Mouse (Mus musculus): Measurements from ENCODE around the gene Alx3.

Gene Alx3

GRCm38 (mm10) chr3:107576807-107577206, 18.0 kb upstream of the Alx3 start:
- no peaks in the 10 kb centered on the region for H3K36me3 ChIP-seq (ENCODE audit: control insufficient read depth, insufficient read depth, low read length, poor library complexity, severe bottlenecking)
- H3K27me3 ChIP-seq (ENCODE audit: control insufficient read depth, insufficient read depth, low read length, poor library complexity, severe bottlenecking) = no peaks in the 10 kb centered on the region
- no peak for DNase-seq (ENCODE audit: low read depth, low spot score)

GRCm38 (mm10) chr3:107577810-107578390, 16.9 kb upstream of the Alx3 start:
- Histone ChIP-seq H3K27me3 (ENCODE audit: control insufficient read depth, insufficient read depth, low read length, poor library complexity, severe bottlenecking) (no peaks in the 10 kb centered on the region), H3K36me3 (ENCODE audit: control insufficient read depth, insufficient read depth, low read length, poor library complexity, severe bottlenecking) (no peaks in the 10 kb centered on the region)
- DNase-seq (ENCODE audit: low read depth, low spot score) = no peak

GRCm38 (mm10) chr3:107579466-107579865, 15.4 kb upstream of the Alx3 start:
- Histone ChIP-seq H3K27me3 (ENCODE audit: control insufficient read depth, insufficient read depth, low read length, poor library complexity, severe bottlenecking) (no peaks in the 10 kb centered on the region), H3K36me3 (ENCODE audit: control insufficient read depth, insufficient read depth, low read length, poor library complexity, severe bottlenecking) (no peaks in the 10 kb centered on the region)
- peak; percentile 61 for DNase-seq (ENCODE audit: low read depth, low spot score)

- no peak for DNase-seq (ENCODE audit: low read depth, low spot score)
- no peaks in the 10 kb centered on the region for H3K27me3 ChIP-seq (ENCODE audit: control insufficient read depth, insufficient read depth, low read length, poor library complexity, severe bottlenecking)
Measured at GRCm38 (mm10) chr3:107581103-107582010, 13.5 kb upstream of the Alx3 start.

GRCm38 (mm10) chr3:107582130-107582874, 12.5 kb upstream of the Alx3 start:
- no peaks in the 10 kb centered on the region for H3K36me3 ChIP-seq (ENCODE audit: control insufficient read depth, insufficient read depth, low read length, poor library complexity, severe bottlenecking)
- H3K27me3 ChIP-seq (ENCODE audit: control insufficient read depth, insufficient read depth, low read length, poor library complexity, severe bottlenecking) = no peaks in the 10 kb centered on the region

More at GRCm38 (mm10) chr3:107581103-107582010, 13.5 kb upstream of the Alx3 start:
- H3K36me3 ChIP-seq (ENCODE audit: control insufficient read depth, insufficient read depth, low read length, poor library complexity, severe bottlenecking) = no peaks in the 10 kb centered on the region

GRCm38 (mm10) chr3:107582875-107583767, 11.7 kb upstream of the Alx3 start:
- H3K27me3 ChIP-seq (ENCODE audit: control insufficient read depth, insufficient read depth, low read length, poor library complexity, severe bottlenecking) = no peaks in the 10 kb centered on the region
- no peak for DNase-seq (ENCODE audit: low read depth, low spot score)

More at GRCm38 (mm10) chr3:107582130-107582874, 12.5 kb upstream of the Alx3 start:
- DNase-seq (ENCODE audit: low read depth, low spot score) = no peak

GRCm38 (mm10) chr3:107583893-107584292, 10.9 kb upstream of the Alx3 start:
- DNase-seq (ENCODE audit: low read depth, low spot score) = no peak

More at GRCm38 (mm10) chr3:107582875-107583767, 11.7 kb upstream of the Alx3 start:
- H3K36me3 ChIP-seq (ENCODE audit: control insufficient read depth, insufficient read depth, low read length, poor library complexity, severe bottlenecking) = no peaks in the 10 kb centered on the region

GRCm38 (mm10) chr3:107586504-107586903, 8.3 kb upstream of the Alx3 start:
- no peaks in the 10 kb centered on the region for H3K27me3 ChIP-seq (ENCODE audit: control insufficient read depth, insufficient read depth, low read length, poor library complexity, severe bottlenecking)
- DNase-seq (ENCODE audit: low read depth, low spot score) = no peak
- H3K36me3 ChIP-seq (ENCODE audit: control insufficient read depth, insufficient read depth, low read length, poor library complexity, severe bottlenecking) = no peaks in the 10 kb centered on the region

More at GRCm38 (mm10) chr3:107583893-107584292, 10.9 kb upstream of the Alx3 start:
- Histone ChIP-seq H3K27me3 (ENCODE audit: control insufficient read depth, insufficient read depth, low read length, poor library complexity, severe bottlenecking) (no peaks in the 10 kb centered on the region), H3K36me3 (ENCODE audit: control insufficient read depth, insufficient read depth, low read length, poor library complexity, severe bottlenecking) (no peaks in the 10 kb centered on the region)

GRCm38 (mm10) chr3:107591612-107592011, 3.2 kb upstream of the Alx3 start:
- DNase-seq (ENCODE audit: low read depth, low spot score) = no peak
- Histone ChIP-seq H3K27me3 (ENCODE audit: control insufficient read depth, insufficient read depth, low read length, poor library complexity, severe bottlenecking) (no peaks in the 10 kb centered on the region), H3K36me3 (ENCODE audit: control insufficient read depth, insufficient read depth, low read length, poor library complexity, severe bottlenecking) (no peaks in the 10 kb centered on the region)

GRCm38 (mm10) chr3:107593632-107594031, 1.2 kb upstream of the Alx3 start:
- Histone ChIP-seq H3K36me3 (ENCODE audit: control insufficient read depth, insufficient read depth, low read length, poor library complexity, severe bottlenecking) (no peaks in the 10 kb centered on the region), H3K27me3 (ENCODE audit: control insufficient read depth, insufficient read depth, low read length, poor library complexity, severe bottlenecking) (no peaks in the 10 kb centered on the region)
- no peak for DNase-seq (ENCODE audit: low read depth, low spot score)

- no peaks in the 10 kb centered on the region; the same call in 1 of the 2 replicates for H3K27me3 ChIP-seq (ENCODE audit: control insufficient read depth, insufficient read depth, low read length, poor library complexity, severe bottlenecking)
- peak; percentile 11 for DNase-seq (ENCODE audit: low read depth, low spot score)
- no peaks in the 10 kb centered on the region for H3K36me3 ChIP-seq (ENCODE audit: control insufficient read depth, insufficient read depth, low read length, poor library complexity, severe bottlenecking)
Measured at GRCm38 (mm10) chr3:107595264-107595937, 570 bp downstream of the Alx3 start.

- peak; percentile 20 for DNase-seq (ENCODE audit: low read depth, low spot score)
- no peaks in the 10 kb centered on the region; the same call in 1 of the 2 replicates for H3K27me3 ChIP-seq (ENCODE audit: control insufficient read depth, insufficient read depth, low read length, poor library complexity, severe bottlenecking)
- H3K36me3 ChIP-seq (ENCODE audit: control insufficient read depth, insufficient read depth, low read length, poor library complexity, severe bottlenecking) = no peaks in the 10 kb centered on the region
Measured at GRCm38 (mm10) chr3:107595938-107596461, 1.2 kb downstream of the Alx3 start.

GRCm38 (mm10) chr3:107596559-107596958, 1.7 kb downstream of the Alx3 start:
- no peaks in the 10 kb centered on the region; the same call in 1 of the 2 replicates for H3K27me3 ChIP-seq (ENCODE audit: control insufficient read depth, insufficient read depth, low read length, poor library complexity, severe bottlenecking)
- no peaks in the 10 kb centered on the region for H3K36me3 ChIP-seq (ENCODE audit: control insufficient read depth, insufficient read depth, low read length, poor library complexity, severe bottlenecking)
- DNase-seq (ENCODE audit: low read depth, low spot score) = peak; percentile 21
